Mouse (Mus musculus) neutrophil, adult 5-6 weeks (primary cell): Measurements from ENCODE around the gene Syn1. TPM values are rescaled to one million over a fixed set of nuclear protein-coding genes. Genes with fewer than 3 reads are reported as not detected.

ENCODE experiments used
- ATAC-seq: fragments of 151-379, 151-347 bp; 2 replicates; pipeline ENCODE4 v1.8.0; 2017; ENCODE audit warnings: mild to moderate bottlenecking, moderate TSS enrichment; ENCODE audit not compliant: insufficient number of reproducible peaks, poor library complexity, low FRiP score, severe bottlenecking; ENCODE audit errors: extremely low read depth
- total RNA-seq: library from RNA; stranded (forward); fragments of 200-1000 nt; gene quantifications from 2 replicates; pipeline ENCODE4 v1.2.3, GENCODE M21; 2017

The Syn1 gene
- total RNA-seq, 1 experiment from 2014 or later = 0.93 TPM

GRCm38 (mm10) chrX:20868091-20868490 is 52.7 kb downstream of the Syn1 start:
- no peak for ATAC-seq

GRCm38 (mm10) chrX:20863161-20864101 is 57.4 kb downstream of the Syn1 start:
- ATAC-seq = no peak

- ATAC-seq = no peak
These were observed 58.4 kb downstream of the Syn1 start for GRCm38 (mm10) chrX:20862105-20863065.

- no peak for ATAC-seq
These were observed 59.2 kb downstream of the Syn1 start for GRCm38 (mm10) chrX:20861453-20862104.

- ATAC-seq = no peak
These were observed 67.0 kb downstream of the Syn1 start for GRCm38 (mm10) chrX:20853794-20854193.

GRCm38 (mm10) chrX:20848256-20848984 is 72.4 kb downstream of the Syn1 start:
- peak; percentile 100 for ATAC-seq

- no peak for ATAC-seq
These were observed 73.0 kb downstream of the Syn1 start for GRCm38 (mm10) chrX:20847816-20848215.

- no peak for ATAC-seq
These were observed 73.6 kb downstream of the Syn1 start for GRCm38 (mm10) chrX:20847232-20847631.

GRCm38 (mm10) chrX:20828934-20829333 is 91.9 kb downstream of the Syn1 start:
- ATAC-seq = no peak

- peak; percentile 72 for ATAC-seq
These were observed 100.9 kb downstream of the Syn1 start for GRCm38 (mm10) chrX:20819708-20820426.

GRCm38 (mm10) chrX:20819204-20819628 is 101.6 kb downstream of the Syn1 start:
- peak; percentile 98 for ATAC-seq

- no peak for ATAC-seq
These were observed 103.8 kb downstream of the Syn1 start for GRCm38 (mm10) chrX:20816974-20817373.

Other genes starting within 250 kb of the Syn1 start
- 65.8 and 67.2 TPM in 2 replicates for gene Cdk16, start 233.1 kb downstream of the Syn1 start, total RNA-seq
- gene Usp11, start 217.1 kb downstream of the Syn1 start, total RNA-seq = 16.7 and 20.8 TPM in 2 replicates
- 92.4 and 100 TPM in 2 replicates for gene Araf, start 123.2 kb downstream of the Syn1 start, total RNA-seq
- not detected in 2 replicates for gene Timp1, start 50.8 kb downstream of the Syn1 start, total RNA-seq
- gene Cfp, start 10.6 kb upstream of the Syn1 start, total RNA-seq = 64.4 and 66.2 TPM in 2 replicates
- gene Elk1, start 29.6 kb upstream of the Syn1 start, total RNA-seq = 6.1 and 8.1 TPM in 2 replicates
- 22.8 and 24.4 TPM in 2 replicates for gene Uxt, start 41.0 kb upstream of the Syn1 start, total RNA-seq
- gene Zfp182, start 141.3 kb upstream of the Syn1 start, total RNA-seq = 31.9 and 36.0 TPM in 2 replicates
- gene Spaca5, start 147.4 kb upstream of the Syn1 start, total RNA-seq = not detected in 2 replicates
- 1.1 and 2.0 TPM in 2 replicates for gene Zfp300, start 168.5 kb upstream of the Syn1 start, total RNA-seq
- not detected in 2 replicates for gene Ssxa1, start 194.8 kb upstream of the Syn1 start, total RNA-seq